Comparison of ENCODE assay signal across 32 mouse cellular contexts in genomic region chrX:52945509-52945908, GRCm38 (mm10).
"Had no signal": no experiment of that assay in that cellular context is flagged by ENCODE, and none has a peak within 500 bp of the region (broad histone marks: within the 10 kb centered on the region; RNA-seq: fewer than 3 reads in every experiment).

No protein-coding gene starts in this region.

- ATAC-seq: hindbrain, embryonic 16.5 days; hindbrain, postnatal 0 days; inflammation-experienced regulatory T-cells, adult 6 months had no signal

- DNase-seq: heart, adult 2 months; heart, postnatal 10 days; heart, postnatal 14 days; heart, postnatal 36 days; heart, postnatal 4 days; kidney, adult 11 months; kidney, adult 18-20 months; kidney, adult 8-10 months; kidney, adult 9 months; kidney, postnatal 10 days; kidney, postnatal 14 days; kidney, postnatal 25 days; kidney, postnatal 4 days; layer of hippocampus, adult 9-11 months; layer of hippocampus, postnatal 36 days had no signal

- H3K9ac ChIP-seq: heart, embryonic 12.5 days; heart, embryonic 13.5 days; heart, embryonic 15.5 days; hindbrain, embryonic 12.5 days; hindbrain, embryonic 13.5 days; hindbrain, embryonic 14.5 days; hindbrain, embryonic 15.5 days; kidney, embryonic 15.5 days had no signal

- H3K4me2 ChIP-seq: heart, embryonic 11.5 days; heart, embryonic 12.5 days; heart, embryonic 13.5 days; heart, embryonic 15.5 days; hindbrain, embryonic 12.5 days; hindbrain, embryonic 13.5 days; hindbrain, embryonic 14.5 days; hindbrain, embryonic 15.5 days; kidney, embryonic 15.5 days had no signal

- H3K4me1 ChIP-seq: heart, embryonic 10.5 days; heart, embryonic 12.5 days; heart, embryonic 13.5 days; heart, embryonic 15.5 days; hindbrain, embryonic 10.5 days; hindbrain, embryonic 12.5 days; hindbrain, embryonic 13.5 days; hindbrain, embryonic 15.5 days; kidney, embryonic 15.5 days had no signal

- H3K27me3 ChIP-seq: heart, embryonic 12.5 days; heart, embryonic 13.5 days; heart, embryonic 15.5 days; hindbrain, embryonic 12.5 days; hindbrain, embryonic 13.5 days; hindbrain, embryonic 15.5 days; kidney, embryonic 15.5 days had no signal

- H3K4me3 ChIP-seq: heart, adult 2 months; heart, embryonic 10.5 days; heart, embryonic 12.5 days; heart, embryonic 13.5 days; heart, embryonic 15.5 days; hindbrain, embryonic 10.5 days; hindbrain, embryonic 12.5 days; hindbrain, embryonic 13.5 days; hindbrain, embryonic 15.5 days; kidney, embryonic 15.5 days; layer of hippocampus, adult 2 months; left cerebral cortex, adult 2 months had no signal

- H3K27ac ChIP-seq: heart, adult 2 months; heart, embryonic 10.5 days; heart, embryonic 13.5 days; heart, embryonic 15.5 days; hindbrain, embryonic 10.5 days; hindbrain, embryonic 12.5 days; hindbrain, embryonic 13.5 days; hindbrain, embryonic 14.5 days; hindbrain, embryonic 15.5 days; hindbrain, postnatal 0 days; kidney, embryonic 15.5 days; kidney, postnatal 0 days; layer of hippocampus, adult 2 months; left cerebral cortex, adult 2 months had no signal

- H3K9me3 ChIP-seq: heart, embryonic 10.5 days; heart, embryonic 12.5 days; heart, embryonic 13.5 days; heart, embryonic 15.5 days; hindbrain, embryonic 10.5 days; hindbrain, embryonic 12.5 days; hindbrain, embryonic 13.5 days; hindbrain, embryonic 15.5 days; kidney, embryonic 15.5 days had no signal
